Comparison of ENCODE assay signal across 8 mouse cellular contexts in genomic region chr11:108025726-108026425, GRCm38 (mm10).
A peak's percentile ranks its signal among the peaks of the same experiment; 100 is the strongest.
DNase-seq lines count a peak whose midpoint lies in the region; ATAC-seq and TF ChIP-seq lines count a peak whose summit lies in the region.

No protein-coding gene starts in this region.

- peak overlapping the region; percentile 83 for H3K27ac ChIP-seq in layer of hippocampus, adult 2 months

- H3K9me3 ChIP-seq in E14TG2a.4 (ENCODE audit: low read length) = no peaks in the 10 kb centered on the region

- DNase-seq in 3134 (ENCODE audit: extremely low read depth, insufficient read length, low spot score) = peak; percentile 43
- peak; percentile 57 for DNase-seq in cerebellum, adult 8-10 months
- DNase-seq in layer of hippocampus, adult 2 months (ENCODE audit: low spot score in 2 of 2) = peak; percentile 68 to 71
- peak; percentile 43 for DNase-seq in mesoderm, embryonic 11.5 days (ENCODE audit: low read depth, low spot score)
- DNase-seq in urinary bladder, adult 2 months (ENCODE audit: low spot score) = peak; percentile 31
- no peak for DNase-seq in spleen, postnatal 14 days (ENCODE audit: low spot score in 2 of 2)

- peak; percentile 32; the same call in 1 of the 2 replicates for TF ChIP-seq CTCF in E14TG2a.4 (conservative IDR thresholded peaks at IDR 0.05; ENCODE audit: low read length)
- peak; percentile 85 for TF ChIP-seq CTCF in layer of hippocampus, adult 2 months (conservative IDR thresholded peaks at IDR 0.05)

- peaks cover 16% of the 10 kb centered on the region for H3K4me1 ChIP-seq in E14TG2a.4 (replicated peaks; ENCODE audit: low read depth, low read length)

- peak; percentile 37; the same call in 1 of the 2 replicates for ATAC-seq in granulocyte monocyte progenitor cell, adult 5-6 weeks (replicated peaks; ENCODE audit: poor library complexity, severe bottlenecking)

- no peak overlapping the region for H3K4me3 ChIP-seq in E14TG2a.4 (replicated peaks; ENCODE audit: low read length)
- H3K4me3 ChIP-seq in layer of hippocampus, adult 2 months = no peak overlapping the region

- no peaks in the 10 kb centered on the region for H3K36me3 ChIP-seq in E14TG2a.4 (ENCODE audit: insufficient read depth, low read length)

- peaks cover 16% of the 10 kb centered on the region for H3K27me3 ChIP-seq in E14TG2a.4 (ENCODE audit: insufficient read depth, low read length)

Comparison
In these comparisons a context has a peak if more than half of its experiments do, and no peak if none do; other contexts are left out.
1. DNase-seq: peak in 3134 (single experiment), cerebellum, adult 8-10 months (single experiment), layer of hippocampus, adult 2 months (2 of 2), mesoderm, embryonic 11.5 days (single experiment) and urinary bladder, adult 2 months (single experiment); none in spleen, postnatal 14 days (0 of 2).